Mouse (Mus musculus) spleen, postnatal 4 days (tissue): ENCODE measurements around the gene Atp12a.

Experiments used
- DNase-seq, 2 experiments: peaks; one replicate each; pipeline ENCODE4 v3.0.0; 2022; ENCODE audit warnings: low spot score in 2 of 2

Atp12a gene

GRCm38 (mm10) chr14:56379336-56379735 is 14.5 kb downstream of the Atp12a start:
- no peak for DNase-seq

GRCm38 (mm10) chr14:56382366-56382765 is 17.5 kb downstream of the Atp12a start:
- no peak for DNase-seq

- no peak for DNase-seq
Measured at GRCm38 (mm10) chr14:56390247-56390646, 25.4 kb downstream of the Atp12a start.

GRCm38 (mm10) chr14:56393704-56394312 is 28.9 kb downstream of the Atp12a start:
- no peak for DNase-seq

- no peak for DNase-seq
Measured at GRCm38 (mm10) chr14:56398001-56398400, 33.1 kb downstream of the Atp12a start.

- DNase-seq, result no peak
Measured at GRCm38 (mm10) chr14:56402311-56403071, 37.6 kb downstream of the Atp12a start, which contains the start of gene Rnf17. TSS of gene Rnf17 (plus strand) at chr14:56402581.

GRCm38 (mm10) chr14:56403072-56403375 is 38.2 kb downstream of the Atp12a start:
- DNase-seq, result no peak
